Mouse (Mus musculus) spleen, adult 2 months (tissue): ENCODE measurements around the gene Olfr775. TPM values are rescaled to one million over a fixed set of nuclear protein-coding genes. Genes with fewer than 3 reads are reported as not detected.

Experiments
- DNase-seq, 2 experiments: peaks; one replicate each; pipeline versions ENCODE4 v3.0.0 to v3.0.0-alpha.2; 2012 to 2021; ENCODE audit warnings: low spot score in 2 of 2, low read depth in 1 of 2
- H3K27ac ChIP-seq: fragments of 200-500 bp; 2 replicates; pipeline ENCODE4 v1.5.1; 2012; ENCODE audit warnings: low read length, inconsistent platforms; ENCODE audit not compliant: insufficient read depth
- H3K27me3 ChIP-seq: fragments of 200-500 bp; 2 replicates; pipeline ENCODE4 v1.6.1; 2012; ENCODE audit warnings: mild to moderate bottlenecking, moderate library complexity, low read length, inconsistent platforms; ENCODE audit not compliant: control insufficient read depth, insufficient read depth
- H3K36me3 ChIP-seq: fragments of 200-500 bp; 2 replicates; pipeline ENCODE4 v1.6.1; 2012; ENCODE audit warnings: mild to moderate bottlenecking, low read length, inconsistent platforms; ENCODE audit not compliant: control insufficient read depth, insufficient read depth
- H3K4me1 ChIP-seq: fragments of 200-500 bp; 2 replicates; pipeline ENCODE4 v1.6.1; 2011; ENCODE audit warnings: inconsistent platforms; ENCODE audit not compliant: control insufficient read depth, insufficient read depth, insufficient read length
- H3K4me3 ChIP-seq: fragments of 200-500 bp; 2 replicates; pipeline ENCODE4 v1.5.1; 2011; ENCODE audit warnings: mild to moderate bottlenecking, inconsistent platforms; ENCODE audit not compliant: insufficient read depth, insufficient read length; ENCODE audit errors: extremely low read depth
- CTCF ChIP-seq: fragments of 200-500 bp; IDR thresholded peaks from 2 replicates; pipeline ENCODE4 v1.5.1; 2011; ENCODE audit warnings: mild to moderate bottlenecking, inconsistent platforms; ENCODE audit not compliant: insufficient read depth, insufficient read length, insufficient replicate concordance; ENCODE audit errors: extremely low read depth
- POLR2A ChIP-seq: fragments of 200-500 bp; IDR thresholded peaks from 2 replicates; pipeline ENCODE4 v1.6.1; 2011; ENCODE audit warnings: low read depth, low read length, inconsistent platforms
- WGBS: fragments of 180-500 bp; shearing (Covaris S2); methylation state at CpG from one replicate; pipeline ENCODE4 v1.1.7; 2018; 5-methylcytosine and 5-hydroxymethylcytosine counted together
- polyA plus RNA-seq: library from polyadenylated mRNA; depleted of rRNA; stranded (reverse); fragments of >200 nt; gene quantifications from 2 replicates; pipeline ENCODE4 v1.2.3, GENCODE M21; 2012; rRNA removed

The Olfr775 gene
- polyA plus RNA-seq: not detected in 2 replicates

DNA sequence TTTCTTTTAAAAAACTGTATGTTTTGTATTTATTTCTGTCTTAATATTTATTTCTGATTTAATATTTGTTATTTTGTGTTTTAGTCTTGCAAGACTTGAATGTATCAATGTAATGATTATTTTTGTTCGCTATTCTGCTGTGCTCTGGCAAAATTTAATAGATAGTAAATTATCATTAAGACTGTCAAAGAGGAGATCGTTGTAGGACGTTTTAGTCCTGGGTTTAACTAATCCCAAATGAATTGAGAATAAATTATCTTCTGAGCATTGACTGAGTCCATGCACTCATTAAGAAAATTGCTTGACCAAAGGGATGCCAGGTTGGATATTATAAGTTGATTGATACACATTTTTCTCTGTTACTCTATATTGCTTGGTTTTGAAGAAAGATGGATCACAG lies at the start of gene Olfr775:
TSS of gene Olfr775 (plus strand) at position 301 of the 400 bp plus-strand sequence.
- H3K36me3 ChIP-seq: no peaks in the 10 kb centered on the region
- TF ChIP-seq CTCF: no peak
- no peak for TF ChIP-seq POLR2A
- H3K4me3 ChIP-seq: no peak within 1 kb of the TSS
- no peaks in the 10 kb centered on the region for H3K27me3 ChIP-seq
- H3K4me1 ChIP-seq: no peaks in the 10 kb centered on the region
- DNase-seq: no peak
- 79% methylated on average over 3 of the region's 3 CpGs for WGBS
- H3K27ac ChIP-seq: no peak within 1 kb of the TSS

DNA sequence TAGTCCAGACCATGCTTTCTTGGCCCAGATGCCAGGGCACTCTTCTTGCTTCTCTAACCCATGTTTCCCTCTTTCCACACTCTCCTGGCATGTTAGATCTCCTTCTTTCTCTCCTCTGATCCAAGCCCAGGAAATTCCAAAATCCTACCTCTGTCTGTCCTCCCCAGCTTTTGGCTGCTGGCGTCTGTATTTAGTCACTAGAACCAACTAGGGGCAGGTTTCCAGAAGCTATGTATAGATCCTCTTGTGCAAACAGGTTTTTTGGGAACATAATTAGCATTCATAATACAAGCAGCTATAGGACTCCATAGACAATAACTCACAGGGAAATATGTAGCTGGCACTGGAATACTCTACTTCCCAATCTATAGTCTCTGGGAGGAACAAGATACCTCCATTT lies 17.5 kb upstream of the Olfr775 start:
- no peak for DNase-seq
- Histone ChIP-seq H3K36me3 (no peaks in the 10 kb centered on the region), H3K27ac (no peak overlapping the region), H3K4me1 (no peaks in the 10 kb centered on the region), H3K4me3 (no peak overlapping the region), H3K27me3 (no peaks in the 10 kb centered on the region)
- no peak for TF ChIP-seq CTCF
- WGBS: 80% methylated on average over 1 of the region's 1 CpGs

DNA sequence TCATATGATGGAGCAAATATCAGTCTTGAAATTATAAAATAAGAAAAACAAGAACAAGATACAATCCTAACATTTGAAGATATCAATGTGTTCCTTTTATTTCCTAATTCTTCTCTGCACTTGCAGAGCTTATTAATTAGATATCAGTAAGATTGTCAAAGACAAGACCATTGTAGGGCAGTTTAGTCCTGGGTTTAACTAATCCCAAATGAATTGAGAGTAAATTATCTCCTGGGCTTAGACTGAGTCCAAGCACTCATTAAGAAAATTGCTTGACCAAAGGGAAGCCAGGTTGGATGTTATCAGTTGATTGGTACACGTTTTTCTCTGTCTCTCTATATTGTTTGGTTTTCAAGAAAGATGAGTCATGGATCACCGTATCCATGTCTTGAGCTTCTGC lies 12.3 kb upstream of the Olfr775 start, which contains the start of gene Olfr774:
TSS of gene Olfr774 (plus strand) at position 301 of the 400 bp plus-strand sequence.
- no peak for DNase-seq
- Histone ChIP-seq H3K4me3 (no peak within 1 kb of the TSS), H3K27ac (no peak within 1 kb of the TSS), H3K27me3 (no peaks in the 10 kb centered on the region), H3K36me3 (no peaks in the 10 kb centered on the region), H3K4me1 (no peaks in the 10 kb centered on the region)
- WGBS: 76% methylated on average over 2 of the region's 2 CpGs
- TF ChIP-seq POLR2A (no peak), CTCF (no peak)

DNA sequence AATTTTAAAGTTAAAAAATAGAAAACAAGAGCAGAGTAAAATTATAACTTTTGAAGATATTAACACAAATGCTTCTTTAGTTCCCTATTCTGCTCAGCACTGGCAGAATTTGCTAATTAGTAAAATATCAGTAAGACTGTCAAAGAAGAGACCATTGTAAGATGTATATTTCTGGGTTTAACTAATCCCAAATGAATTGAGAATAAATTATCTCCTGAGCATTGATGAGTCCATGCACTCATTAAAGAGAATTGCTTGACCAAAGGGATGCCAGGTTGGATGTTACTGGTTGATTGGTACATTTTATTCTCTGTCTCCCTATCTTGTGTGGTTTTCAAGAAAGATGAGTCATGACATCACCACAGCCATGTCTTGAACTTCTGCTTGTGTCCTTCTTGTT lies 10.6 kb downstream of the Olfr775 start, which contains the start of gene Olfr776:
TSS of gene Olfr776 (plus strand) at position 301 of the 400 bp plus-strand sequence.
- Histone ChIP-seq H3K4me1 (no peaks in the 10 kb centered on the region), H3K27ac (no peak within 1 kb of the TSS), H3K36me3 (no peaks in the 10 kb centered on the region), H3K27me3 (no peaks in the 10 kb centered on the region), H3K4me3 (no peak within 1 kb of the TSS)
- DNase-seq: no peak
- TF ChIP-seq CTCF (no peak), POLR2A (no peak)

DNA sequence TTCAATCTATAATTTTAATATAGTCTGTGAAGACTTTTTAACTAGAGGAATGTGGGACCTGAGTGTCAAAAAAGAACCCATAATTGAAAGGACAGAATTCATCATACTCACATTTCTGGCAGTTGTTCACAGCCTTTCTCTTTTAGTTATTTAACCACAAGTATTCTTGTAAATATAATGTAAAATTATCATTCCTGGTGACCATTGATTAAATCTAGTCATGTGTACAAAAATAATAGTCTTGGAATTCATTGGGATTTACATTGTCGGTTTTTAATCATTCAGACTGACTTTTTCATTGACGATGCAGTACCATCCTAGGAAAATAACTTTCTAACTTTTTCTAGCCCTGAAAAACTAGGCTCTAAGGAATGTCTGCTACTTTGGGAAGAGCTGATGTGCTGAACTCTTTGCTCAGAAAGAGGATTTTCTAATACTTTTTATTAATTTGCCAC lies 22.9 kb downstream of the Olfr775 start, which contains the start of gene Olfr777:
TSS of gene Olfr777 (minus strand) at position 405 of the 455 bp plus-strand sequence.
- H3K36me3 ChIP-seq: no peaks in the 10 kb centered on the region
- H3K4me3 ChIP-seq: no peak within 1 kb of the TSS
- no peak for DNase-seq
- no peaks in the 10 kb centered on the region for H3K27me3 ChIP-seq
- TF ChIP-seq CTCF (no peak), POLR2A (no peak)
- 88% methylated on average over 2 of the region's 2 CpGs for WGBS
- H3K27ac ChIP-seq: no peak within 1 kb of the TSS
- H3K4me1 ChIP-seq: no peaks in the 10 kb centered on the region

Other genes starting within 250 kb of the Olfr775 start
- not detected in 2 replicates for gene Olfr763, start 237.6 kb upstream of the Olfr775 start, polyA plus RNA-seq
- not detected in 2 replicates for gene Olfr764-ps1, start 208.5 kb upstream of the Olfr775 start, polyA plus RNA-seq
- gene Olfr765, start 198.4 kb upstream of the Olfr775 start, polyA plus RNA-seq: not detected in 2 replicates
- not detected in 2 replicates for gene Olfr766-ps1, start 179.4 kb upstream of the Olfr775 start, polyA plus RNA-seq
- gene Olfr767, start 165.5 kb upstream of the Olfr775 start, polyA plus RNA-seq: not detected in 2 replicates
- gene Olfr768, start 149.0 kb upstream of the Olfr775 start, polyA plus RNA-seq: not detected in 2 replicates
- not detected in 2 replicates for gene Olfr769, start 130.6 kb upstream of the Olfr775 start, polyA plus RNA-seq
- not detected in 2 replicates for gene Olfr770, start 109.4 kb upstream of the Olfr775 start, polyA plus RNA-seq
- gene Olfr771, start 83.7 kb upstream of the Olfr775 start, polyA plus RNA-seq: not detected in 2 replicates
- not detected in 2 replicates for gene Olfr772, start 70.5 kb upstream of the Olfr775 start, polyA plus RNA-seq
- gene Olfr773, start 61.0 kb upstream of the Olfr775 start, polyA plus RNA-seq: not detected in 2 replicates
- not detected in 2 replicates for gene Olfr774, start 12.2 kb upstream of the Olfr775 start, polyA plus RNA-seq
- gene Olfr776, start 10.7 kb downstream of the Olfr775 start, polyA plus RNA-seq: not detected in 2 replicates
- not detected in 2 replicates for gene Olfr777, start 23.1 kb downstream of the Olfr775 start, polyA plus RNA-seq
- gene Olfr780, start 69.7 kb downstream of the Olfr775 start, polyA plus RNA-seq: not detected in 2 replicates
- gene Olfr781, start 80.4 kb downstream of the Olfr775 start, polyA plus RNA-seq: not detected in 2 replicates
- not detected in 2 replicates for gene Olfr782, start 100.4 kb downstream of the Olfr775 start, polyA plus RNA-seq
- gene Olfr784, start 135.7 kb downstream of the Olfr775 start, polyA plus RNA-seq: not detected in 2 replicates
- gene Olfr785, start 157.0 kb downstream of the Olfr775 start, polyA plus RNA-seq: not detected in 2 replicates
- not detected in 2 replicates for gene Olfr786, start 178.9 kb downstream of the Olfr775 start, polyA plus RNA-seq
- gene Olfr787, start 213.4 kb downstream of the Olfr775 start, polyA plus RNA-seq: not detected in 2 replicates
- not detected in 2 replicates for gene Olfr788, start 222.6 kb downstream of the Olfr775 start, polyA plus RNA-seq
- gene Olfr789, start 236.3 kb downstream of the Olfr775 start, polyA plus RNA-seq: not detected in 2 replicates